Mouse (Mus musculus) ES-E14 (cell line): Measurements from ENCODE around the gene Pcsk4. TPM values are rescaled to one million over a fixed set of nuclear protein-coding genes. Genes with fewer than 3 reads are reported as not detected.

Experiments used
- DNase-seq: peaks from one replicate; pipeline ENCODE4 v3.0.0-alpha.2; 2013; ENCODE audit warnings: low read depth, low spot score
- H3K27ac ChIP-seq: 2 replicates; pipeline ENCODE4 v1.5.1; 2012; ENCODE audit warnings: low read depth, mild to moderate bottlenecking, low read length, moderate library complexity, mixed read lengths; ENCODE audit not compliant: poor library complexity, insufficient read depth, severe bottlenecking
- H3K36me3 ChIP-seq: 2 replicates; pipeline ENCODE4 v1.6.1; 2012; ENCODE audit warnings: mild to moderate bottlenecking, low read length, moderate library complexity, mixed read lengths; ENCODE audit not compliant: control insufficient read depth, poor library complexity, insufficient read depth, severe bottlenecking
- H3K4me1 ChIP-seq, 2 experiments: fragments of 150-350 bp in 1 of 2; sonication (generic) in 1 of 2; 2 replicates each; pipeline ENCODE4 v1.6.1; 2012; ENCODE audit warnings: low read length in 2 of 2, mild to moderate bottlenecking in 1 of 2, mixed read lengths in 1 of 2; ENCODE audit not compliant: control insufficient read depth in 2 of 2, insufficient read depth in 2 of 2, poor library complexity in 1 of 2
- H3K4me3 ChIP-seq, 2 experiments: fragments of 150-350 bp in 1 of 2; sonication (generic) in 1 of 2; 2 replicates each; pipeline ENCODE4 v1.5.1; 2012; ENCODE audit warnings: low read length in 2 of 2, low read depth in 1 of 2, mild to moderate bottlenecking in 1 of 2, mixed read lengths in 1 of 2; ENCODE audit not compliant: insufficient read depth in 1 of 2, poor library complexity in 1 of 2, severe bottlenecking in 1 of 2
- H3K9ac ChIP-seq: 2 replicates; pipeline ENCODE4 v1.6.1; 2012; ENCODE audit warnings: low read depth, mild to moderate bottlenecking, low read length, mixed read lengths; ENCODE audit not compliant: poor library complexity, insufficient read depth, severe bottlenecking
- H3K9me3 ChIP-seq: fragments of 150-350 bp; sonication (generic); 2 replicates; pipeline ENCODE4 v1.6.1; 2012; ENCODE audit warnings: low read depth, mild to moderate bottlenecking, low read length; ENCODE audit not compliant: control insufficient read depth, insufficient read depth
- CHD2 ChIP-seq: IDR thresholded peaks from 2 replicates; pipeline ENCODE4 v1.6.1; 2014; ENCODE audit warnings: mild to moderate bottlenecking, low read depth, low read length, inconsistent platforms
- HCFC1 ChIP-seq: IDR thresholded peaks from 2 replicates; pipeline ENCODE4 v1.6.1; 2012; ENCODE audit warnings: low read length, inconsistent platforms, borderline replicate concordance; ENCODE audit not compliant: insufficient read depth
- MAFK ChIP-seq: IDR thresholded peaks from 2 replicates; pipeline ENCODE4 v1.6.1; 2014; ENCODE audit warnings: mild to moderate bottlenecking, low read depth, low read length, inconsistent platforms; ENCODE audit not compliant: insufficient read depth
- ZC3H11A ChIP-seq: IDR thresholded peaks from 2 replicates; pipeline ENCODE4 v1.6.1; 2012; ENCODE audit warnings: low read depth, mild to moderate bottlenecking, inconsistent platforms, low read length, borderline replicate concordance
- ZNF384 ChIP-seq: IDR thresholded peaks from 2 replicates; pipeline ENCODE4 v1.6.1; 2012; ENCODE audit warnings: low read depth, low read length, inconsistent platforms
- in situ Hi-C, 2 experiments: fragments of 600-800 bp; cut with MboI; formaldehyde crosslinking; loops; one replicate each; pipeline ENCODE4 v1.15.1; 2025; ENCODE audit warnings: low sequenced_read_pairs in 2 of 2, inconsistent platforms in 1 of 2; ENCODE audit not compliant: unreplicated experiment in 2 of 2
- total RNA-seq: library from RNA; depleted of rRNA; stranded (reverse); fragments of 300-350 nt; gene quantifications from 2 replicates; pipeline ENCODE4 v1.2.3, GENCODE M21; 2012

Pcsk4 gene
- total RNA-seq, 1 experiment = 1.4 TPM

- peak; percentile 66 for DNase-seq
- Histone ChIP-seq H3K36me3 (peaks cover 26% of the 10 kb centered on the region), H3K4me1 (peaks cover 0 to 17% of the 10 kb centered on the region in 2 experiments; a peak in 2 of 4 replicates), H3K9ac (no peak within 1 kb of the TSS; the same call in 1 of the 2 replicates), H3K4me3 (peak within 1 kb of the TSS; percentile 43 to 48), H3K9me3 (no peaks in the 10 kb centered on the region), H3K27ac (no peak within 1 kb of the TSS)
- TF ChIP-seq CHD2 = no peak
- TF ChIP-seq HCFC1 = no peak
- TF ChIP-seq ZC3H11A = no peak
- no peak for TF ChIP-seq ZNF384
- no peak for TF ChIP-seq MAFK
- in situ Hi-C loops = no loop called here
These were observed 33.5 kb downstream of the Pcsk4 start, which contains the start of gene Apc2 for GRCm38 (mm10) chr10:80295618-80296425. Gene Apc2 (plus strand): TSS chr10:80295977.

- Histone ChIP-seq H3K9ac (peak overlapping the region; percentile 99; the same call in 1 of the 2 replicates), H3K36me3 (peaks cover 26% of the 10 kb centered on the region), H3K4me1 (peaks cover 0 to 17% of the 10 kb centered on the region in 2 experiments; a peak in 2 of 4 replicates), H3K27ac (no peak overlapping the region), H3K9me3 (no peaks in the 10 kb centered on the region), H3K4me3 (no peak overlapping the region)
- DNase-seq = no peak
- in situ Hi-C loops = no loop called here
- TF ChIP-seq CHD2 (0 out of 2 replicates have a peak, but pooled peaks have one; percentile 7), MAFK (no peak)
These were observed 34.5 kb downstream of the Pcsk4 start for GRCm38 (mm10) chr10:80294788-80295303.

- peak overlapping the region; percentile 99; the same call in 1 of the 2 replicates for H3K9ac ChIP-seq
- peaks cover 26% of the 10 kb centered on the region for H3K36me3 ChIP-seq
- peak overlapping the region; percentile 71 to 83; a peak in 3 of 4 replicates for H3K4me3 ChIP-seq
- TF ChIP-seq MAFK = no peak
- no peak for TF ChIP-seq ZC3H11A
- no peak for TF ChIP-seq CHD2
- TF ChIP-seq ZNF384 = no peak
- no peak for TF ChIP-seq HCFC1
- peaks cover 0 to 17% of the 10 kb centered on the region in 2 experiments; a peak in 2 of 4 replicates for H3K4me1 ChIP-seq
- H3K27ac ChIP-seq = no peak overlapping the region
- in situ Hi-C loops = no loop called here
- no peak for DNase-seq
- no peaks in the 10 kb centered on the region for H3K9me3 ChIP-seq
These were observed 35.0 kb downstream of the Pcsk4 start for GRCm38 (mm10) chr10:80294311-80294710.

- Histone ChIP-seq H3K9me3 (no peaks in the 10 kb centered on the region), H3K36me3 (peaks cover 26% of the 10 kb centered on the region), H3K4me1 (peaks cover 0 to 20% of the 10 kb centered on the region in 2 experiments; a peak in 2 of 4 replicates), H3K9ac (peak overlapping the region; percentile 99), H3K27ac (peak overlapping the region; percentile 87), H3K4me3 (peak overlapping the region; percentile 71 to 83)
- in situ Hi-C loops = no loop called here
- TF ChIP-seq ZNF384 (no peak), HCFC1 (no peak)
- DNase-seq = no peak
These were observed 36.0 kb downstream of the Pcsk4 start for GRCm38 (mm10) chr10:80293325-80293724.
